Mouse (Mus musculus): ENCODE measurements at regions not wholly inside any gene's neighbourhood (a gene's known extent, or its start where the extent isn't known, plus 50 kb on each side); places are given as distances from the start of the nearest gene placed in this dataset.

DNA sequence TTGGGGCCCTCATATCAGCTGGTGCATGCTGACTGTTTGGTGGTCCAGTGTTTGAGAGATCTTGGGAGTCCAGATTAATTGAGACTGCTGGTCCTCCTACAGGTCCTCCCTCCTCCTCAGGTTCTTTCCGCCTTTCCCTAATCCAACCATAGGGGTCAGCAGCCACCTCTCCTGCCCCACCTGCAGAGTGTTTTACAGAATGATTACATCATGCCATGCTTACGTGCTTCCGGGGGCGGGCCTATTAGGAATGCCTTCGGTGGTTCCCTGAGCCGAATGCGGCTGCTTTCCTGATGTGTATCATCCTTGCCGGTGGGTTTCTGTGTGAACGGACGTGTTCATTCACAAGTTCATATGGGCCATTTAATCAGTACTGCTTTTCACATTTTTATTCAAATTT is 237.8 kb upstream of the Cntnap4 start:
- TF ChIP-seq CTCF (IDR thresholded peaks at IDR 0.05; ENCODE audit: borderline replicate concordance, insufficient read depth, low read length) (no peak), POLR2A (IDR thresholded peaks at IDR 0.05; ENCODE audit: low read depth, low read length) (no peak)
